Mouse (Mus musculus) c-Kit-positive CD71-positive TER-119-positive erythroid progenitor cells, embryonic 14.5 days (primary cell): ENCODE data around the gene Obscn.

Experiments
- DNase-seq: peaks from one replicate; pipeline ENCODE4 v3.0.0-alpha.2; 2013; ENCODE audit warnings: low spot score

Gene Obscn

GRCm38 (mm10) chr11:59141772-59142370 lies 5.7 kb upstream of the Obscn start:
- DNase-seq: no peak

GRCm38 (mm10) chr11:59138537-59139486 lies 2.6 kb upstream of the Obscn start:
- no peak for DNase-seq

- no peak for DNase-seq
These were observed 948 bp upstream of the Obscn start for GRCm38 (mm10) chr11:59136994-59137706.

GRCm38 (mm10) chr11:59135051-59135820 lies 966 bp downstream of the Obscn start:
- no peak for DNase-seq

- no peak for DNase-seq
These were observed 1.7 kb downstream of the Obscn start for GRCm38 (mm10) chr11:59134373-59134997.

GRCm38 (mm10) chr11:59132065-59132464 lies 4.1 kb downstream of the Obscn start:
- DNase-seq: no peak

- DNase-seq: no peak
These were observed 4.8 kb downstream of the Obscn start for GRCm38 (mm10) chr11:59131348-59131919.

- no peak for DNase-seq
These were observed 5.4 kb downstream of the Obscn start for GRCm38 (mm10) chr11:59130782-59131181.

GRCm38 (mm10) chr11:59105945-59106344 lies 30.3 kb downstream of the Obscn start:
- DNase-seq: no peak

GRCm38 (mm10) chr11:59102324-59102723 lies 33.9 kb downstream of the Obscn start:
- no peak for DNase-seq

GRCm38 (mm10) chr11:59098339-59098738 lies 37.9 kb downstream of the Obscn start:
- peak; percentile 59 for DNase-seq

GRCm38 (mm10) chr11:59097770-59098169 lies 38.4 kb downstream of the Obscn start:
- DNase-seq: no peak

- DNase-seq: peak; percentile 29
These were observed 42.0 kb downstream of the Obscn start for GRCm38 (mm10) chr11:59094213-59094612.

- no peak for DNase-seq
These were observed 48.6 kb downstream of the Obscn start for GRCm38 (mm10) chr11:59087581-59087980.

GRCm38 (mm10) chr11:59085200-59085599 lies 51.0 kb downstream of the Obscn start:
- DNase-seq: no peak

GRCm38 (mm10) chr11:59083125-59083524 lies 53.1 kb downstream of the Obscn start:
- DNase-seq: no peak

- DNase-seq: no peak
These were observed 57.9 kb downstream of the Obscn start for GRCm38 (mm10) chr11:59078311-59078710.

- no peak for DNase-seq
These were observed 65.9 kb downstream of the Obscn start for GRCm38 (mm10) chr11:59070321-59070720.

- DNase-seq: no peak
These were observed 67.3 kb downstream of the Obscn start for GRCm38 (mm10) chr11:59068922-59069321.

GRCm38 (mm10) chr11:59068433-59068832 lies 67.8 kb downstream of the Obscn start:
- no peak for DNase-seq

GRCm38 (mm10) chr11:59067921-59068320 lies 68.3 kb downstream of the Obscn start:
- DNase-seq: no peak
